Mouse (Mus musculus): Measurements from ENCODE around the gene Tmem159.

Gene Tmem159

GRCm38 (mm10) chr7:120142743-120143142 lies 40.6 kb downstream of the Tmem159 start:
- DNase-seq (ENCODE audit: low spot score), result no peak

- DNase-seq (ENCODE audit: low spot score), result no peak
Observed at GRCm38 (mm10) chr7:120145191-120145590, 43.0 kb downstream of the Tmem159 start, which contains the start of gene Zp2. Gene Zp2, minus strand, starts transcription at chr7:120145291.

GRCm38 (mm10) chr7:120150257-120150656 lies 48.1 kb downstream of the Tmem159 start:
- peak; percentile 67 for DNase-seq (ENCODE audit: low spot score)

- no peak for DNase-seq (ENCODE audit: low spot score)
Observed at GRCm38 (mm10) chr7:120150898-120151297, 48.7 kb downstream of the Tmem159 start.

GRCm38 (mm10) chr7:120156841-120157409 lies 54.8 kb downstream of the Tmem159 start:
- peak; percentile 20 for DNase-seq (ENCODE audit: low spot score)

GRCm38 (mm10) chr7:120157575-120158061 lies 55.5 kb downstream of the Tmem159 start:
- DNase-seq (ENCODE audit: low spot score), result no peak

GRCm38 (mm10) chr7:120158121-120158613 lies 56.0 kb downstream of the Tmem159 start:
- DNase-seq (ENCODE audit: low spot score), result no peak

GRCm38 (mm10) chr7:120163581-120164251 lies 61.6 kb downstream of the Tmem159 start:
- no peak for DNase-seq (ENCODE audit: low spot score)

Data from embryo, embryonic 10 days (tissue).